ENCODE assay signal across 8 mouse cellular contexts in the genomic region with DNA sequence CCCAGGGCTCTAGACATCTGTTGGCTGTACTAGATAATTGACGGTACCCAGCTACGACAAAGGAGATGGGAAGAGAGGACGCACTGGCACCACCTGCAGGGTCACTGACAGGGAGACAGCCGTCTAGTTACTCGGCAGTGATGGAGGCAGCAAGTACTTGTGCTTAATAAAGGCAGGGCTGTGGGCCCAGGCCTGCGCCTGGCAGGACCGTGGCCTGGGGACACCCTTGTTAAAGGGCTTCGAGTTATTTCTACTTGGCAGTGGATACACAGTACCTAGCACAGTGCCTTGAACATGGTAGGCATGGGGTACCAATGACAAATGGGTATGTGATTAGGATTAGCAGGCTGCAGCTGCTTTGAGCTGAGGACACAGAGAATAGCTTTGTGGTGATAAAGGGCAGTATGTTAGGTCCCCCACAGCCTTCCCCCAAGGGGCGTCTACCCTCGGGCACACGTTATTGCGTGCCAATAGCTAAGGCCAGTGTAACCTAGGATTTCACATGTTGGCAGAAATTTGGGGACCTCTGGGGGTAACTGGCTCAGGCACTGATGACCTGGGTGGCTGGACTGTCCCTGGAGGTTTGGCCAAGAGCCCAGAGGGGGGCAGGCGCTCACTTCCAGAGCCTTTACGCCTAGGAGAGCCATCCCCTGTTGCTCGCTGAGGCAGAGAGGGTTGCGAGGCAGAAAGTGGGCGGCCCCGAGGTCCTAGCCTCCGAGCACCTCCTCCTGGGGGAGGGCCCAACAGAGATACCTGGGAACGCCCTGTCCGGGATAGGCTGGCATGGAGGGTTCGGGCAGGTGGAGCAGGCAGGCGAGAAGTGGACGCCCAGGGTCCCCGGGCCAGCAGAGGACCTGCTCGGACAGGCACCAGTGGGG. TPM values are rescaled to one million over a fixed set of nuclear protein-coding genes. Genes with fewer than 3 reads are reported as not detected.
DNase-seq lines count a peak whose midpoint lies in the region; ATAC-seq lines count a peak whose summit lies in the region.

No protein-coding gene starts in this region.

- H3K4me1 ChIP-seq in forebrain, embryonic 11.5 days (replicated peaks; ENCODE audit: control insufficient read depth, insufficient read depth, low read length): peaks cover 6% of the 10 kb centered on the region; the same call in 1 of the 2 replicates
- H3K4me1 ChIP-seq in forebrain, embryonic 15.5 days: no peaks in the 10 kb centered on the region
- peaks cover 4% of the 10 kb centered on the region for H3K4me1 ChIP-seq in embryonic facial prominence, embryonic 11.5 days (ENCODE audit: control insufficient read depth, insufficient read depth, low read length)
- H3K4me1 ChIP-seq in kidney, embryonic 15.5 days: peaks cover 11% of the 10 kb centered on the region

- H3K9ac ChIP-seq in forebrain, embryonic 11.5 days (ENCODE audit: low read length): no peak overlapping the region
- H3K9ac ChIP-seq in forebrain, embryonic 15.5 days (replicated peaks): no peak overlapping the region
- peak overlapping the region; percentile 18; the same call in 1 of the 2 replicates for H3K9ac ChIP-seq in embryonic facial prominence, embryonic 11.5 days (replicated peaks; ENCODE audit: low read length)
- H3K9ac ChIP-seq in kidney, embryonic 15.5 days: peak overlapping the region; percentile 29; the same call in 1 of the 2 replicates

- ATAC-seq in forebrain, embryonic 11.5 days (replicated peaks; ENCODE audit: low FRiP score): peak; percentile 28; the same call in 1 of the 2 replicates
- no peak for ATAC-seq in forebrain, embryonic 15.5 days (replicated peaks)
- ATAC-seq in embryonic facial prominence, embryonic 11.5 days (replicated peaks; ENCODE audit: insufficient number of reproducible peaks, low FRiP score, low TSS enrichment, low read depth): peak; percentile 72; the same call in 1 of the 2 replicates
- peak; percentile 90 for ATAC-seq in kidney, embryonic 15.5 days (replicated peaks; ENCODE audit: low FRiP score)

- H3K4me2 ChIP-seq in forebrain, embryonic 11.5 days (ENCODE audit: low read depth, low read length, severe bottlenecking): peak overlapping the region; percentile 32
- H3K4me2 ChIP-seq in forebrain, embryonic 15.5 days (replicated peaks): no peak overlapping the region
- H3K4me2 ChIP-seq in embryonic facial prominence, embryonic 11.5 days (ENCODE audit: low read depth, low read length): peak overlapping the region; percentile 57
- H3K4me2 ChIP-seq in kidney, embryonic 15.5 days: peak overlapping the region; percentile 82

- H3K27me3 ChIP-seq in forebrain, embryonic 11.5 days (ENCODE audit: control insufficient read depth, insufficient read depth, low read length): peaks cover 5% of the 10 kb centered on the region
- no peaks in the 10 kb centered on the region for H3K27me3 ChIP-seq in forebrain, embryonic 15.5 days
- H3K27me3 ChIP-seq in embryonic facial prominence, embryonic 11.5 days (ENCODE audit: control insufficient read depth, insufficient read depth, low read length): peaks cover 10% of the 10 kb centered on the region
- peaks cover 44% of the 10 kb centered on the region for H3K27me3 ChIP-seq in kidney, embryonic 15.5 days

- H3K27ac ChIP-seq in forebrain, embryonic 11.5 days (ENCODE audit: low read depth, low read length): no peak overlapping the region
- H3K27ac ChIP-seq in forebrain, embryonic 15.5 days (replicated peaks): no peak overlapping the region
- H3K27ac ChIP-seq in embryonic facial prominence, embryonic 11.5 days (replicated peaks; ENCODE audit: low read depth, low read length): no peak overlapping the region
- H3K27ac ChIP-seq in kidney, embryonic 15.5 days: no peak overlapping the region

- H3K4me3 ChIP-seq in forebrain, embryonic 11.5 days (ENCODE audit: low read depth, low read length): no peak overlapping the region
- no peak overlapping the region for H3K4me3 ChIP-seq in forebrain, embryonic 15.5 days
- H3K4me3 ChIP-seq in embryonic facial prominence, embryonic 11.5 days (ENCODE audit: low read depth, low read length): peak overlapping the region; percentile 15
- peak overlapping the region; percentile 41 for H3K4me3 ChIP-seq in kidney, embryonic 15.5 days (replicated peaks)

- no peak for DNase-seq in forebrain, embryonic 11.5 days (ENCODE audit: low spot score)
- DNase-seq in embryonic facial prominence, embryonic 11.5 days (ENCODE audit: low spot score): peak; percentile 37
- peak; percentile 35 for DNase-seq in lung, postnatal 10 days
- DNase-seq in frontal cortex, postnatal 36 days (ENCODE audit: low spot score in 2 of 2): no peak
- DNase-seq in ovary, adult 18-20 months (ENCODE audit: low spot score): no peak
- no peak for DNase-seq in thymus, adult 18-20 months

- 22% methylated on average over 26 of the region's 26 CpGs for WGBS in forebrain, embryonic 11.5 days
- 29% methylated on average over 26 of the region's 26 CpGs for WGBS in forebrain, embryonic 15.5 days
- 21% methylated on average over 26 of the region's 26 CpGs for WGBS in embryonic facial prominence, embryonic 11.5 days
- 23% methylated on average over 26 of the region's 26 CpGs for WGBS in kidney, embryonic 15.5 days

- H3K9me3 ChIP-seq in forebrain, embryonic 11.5 days (ENCODE audit: control insufficient read depth, low read length): no peaks in the 10 kb centered on the region
- no peaks in the 10 kb centered on the region for H3K9me3 ChIP-seq in forebrain, embryonic 15.5 days
- H3K9me3 ChIP-seq in embryonic facial prominence, embryonic 11.5 days (replicated peaks; ENCODE audit: control insufficient read depth, low read length): no peaks in the 10 kb centered on the region
- H3K9me3 ChIP-seq in kidney, embryonic 15.5 days (replicated peaks): no peaks in the 10 kb centered on the region

- no peaks in the 10 kb centered on the region for H3K36me3 ChIP-seq in forebrain, embryonic 11.5 days (ENCODE audit: control insufficient read depth, insufficient read depth, low read length)
- peaks cover 4% of the 10 kb centered on the region; the same call in 1 of the 2 replicates for H3K36me3 ChIP-seq in forebrain, embryonic 15.5 days
- H3K36me3 ChIP-seq in embryonic facial prominence, embryonic 11.5 days (replicated peaks; ENCODE audit: control insufficient read depth, insufficient read depth, low read depth, low read length): no peaks in the 10 kb centered on the region
- no peaks in the 10 kb centered on the region for H3K36me3 ChIP-seq in kidney, embryonic 15.5 days

RNA-seq across cellular contexts. Expression of gene Pklr, which starts 11.4 kb away (rescaled TPM):
- 2.1 and 2.8 TPM in 2 replicates for polyA plus RNA-seq in forebrain, embryonic 11.5 days (2014; fragmentation: Nextera tagmentation; extraction: Ambion mirVana)
- 0.06 and 0.10 TPM in 2 replicates for polyA plus RNA-seq in forebrain, embryonic 15.5 days (2015; fragmentation: Nextera tagmentation; extraction: Ambion mirVana)
- polyA plus RNA-seq in embryonic facial prominence, embryonic 11.5 days (2014; fragmentation: Nextera tagmentation; extraction: Ambion mirVana): 1.5 and 2.0 TPM in 2 replicates
- 2.3 and 5.5 TPM in 2 replicates for polyA plus RNA-seq in kidney, embryonic 15.5 days (2015; fragmentation: Nextera tagmentation; extraction: Ambion mirVana)

RNA-seq across cellular contexts. Expression of gene Hcn3, which starts 12.7 kb away (rescaled TPM):
- 6.3 and 6.7 TPM in 2 replicates for polyA plus RNA-seq in forebrain, embryonic 11.5 days (2014; fragmentation: Nextera tagmentation; extraction: Ambion mirVana)
- polyA plus RNA-seq in forebrain, embryonic 15.5 days (2015; fragmentation: Nextera tagmentation; extraction: Ambion mirVana): 30.1 and 34.3 TPM in 2 replicates
- polyA plus RNA-seq in embryonic facial prominence, embryonic 11.5 days (2014; fragmentation: Nextera tagmentation; extraction: Ambion mirVana): 1.2 and 2.4 TPM in 2 replicates
- polyA plus RNA-seq in kidney, embryonic 15.5 days (2015; fragmentation: Nextera tagmentation; extraction: Ambion mirVana): 1.6 and 3.1 TPM in 2 replicates

RNA-seq across cellular contexts. Expression of gene Clk2, which starts 17.3 kb away (rescaled TPM):
- 34.7 and 40.8 TPM in 2 replicates for polyA plus RNA-seq in forebrain, embryonic 11.5 days (2014; fragmentation: Nextera tagmentation; extraction: Ambion mirVana)
- 26.5 and 26.9 TPM in 2 replicates for polyA plus RNA-seq in forebrain, embryonic 15.5 days (2015; fragmentation: Nextera tagmentation; extraction: Ambion mirVana)
- polyA plus RNA-seq in embryonic facial prominence, embryonic 11.5 days (2014; fragmentation: Nextera tagmentation; extraction: Ambion mirVana): 28.2 and 28.5 TPM in 2 replicates
- polyA plus RNA-seq in kidney, embryonic 15.5 days (2015; fragmentation: Nextera tagmentation; extraction: Ambion mirVana): 28.4 and 32.0 TPM in 2 replicates

RNA-seq across cellular contexts. Expression of gene Scamp3, which starts 29.9 kb away (rescaled TPM):
- 92.5 and 107 TPM in 2 replicates for polyA plus RNA-seq in forebrain, embryonic 11.5 days (2014; fragmentation: Nextera tagmentation; extraction: Ambion mirVana)
- 116 and 120 TPM in 2 replicates for polyA plus RNA-seq in forebrain, embryonic 15.5 days (2015; fragmentation: Nextera tagmentation; extraction: Ambion mirVana)
- polyA plus RNA-seq in embryonic facial prominence, embryonic 11.5 days (2014; fragmentation: Nextera tagmentation; extraction: Ambion mirVana): 80.5 and 91.1 TPM in 2 replicates
- polyA plus RNA-seq in kidney, embryonic 15.5 days (2015; fragmentation: Nextera tagmentation; extraction: Ambion mirVana): 122 and 133 TPM in 2 replicates

RNA-seq across cellular contexts. Expression of gene Fam189b, which starts 35.6 kb away (rescaled TPM):
- polyA plus RNA-seq in forebrain, embryonic 11.5 days (2014; fragmentation: Nextera tagmentation; extraction: Ambion mirVana): 26.3 and 27.8 TPM in 2 replicates
- polyA plus RNA-seq in forebrain, embryonic 15.5 days (2015; fragmentation: Nextera tagmentation; extraction: Ambion mirVana): 22.3 and 24.6 TPM in 2 replicates
- 15.3 and 19.4 TPM in 2 replicates for polyA plus RNA-seq in embryonic facial prominence, embryonic 11.5 days (2014; fragmentation: Nextera tagmentation; extraction: Ambion mirVana)
- polyA plus RNA-seq in kidney, embryonic 15.5 days (2015; fragmentation: Nextera tagmentation; extraction: Ambion mirVana): 37.1 and 50.4 TPM in 2 replicates

Comparison
In these comparisons a context has a peak if more than half of its experiments do, and no peak if none do; other contexts are left out.
1. DNase-seq: peak in embryonic facial prominence, embryonic 11.5 days (single experiment) and lung, postnatal 10 days (single experiment); none in forebrain, embryonic 11.5 days (single experiment), frontal cortex, postnatal 36 days (0 of 2), ovary, adult 18-20 months (single experiment) and thymus, adult 18-20 months (0 of 2).
2. H3K4me3 ChIP-seq: peak in embryonic facial prominence, embryonic 11.5 days (single experiment) and kidney, embryonic 15.5 days (single experiment); none in forebrain, embryonic 11.5 days (single experiment) and forebrain, embryonic 15.5 days (single experiment).
3. H3K9ac ChIP-seq: peak in embryonic facial prominence, embryonic 11.5 days (single experiment) and kidney, embryonic 15.5 days (single experiment); none in forebrain, embryonic 11.5 days (single experiment) and forebrain, embryonic 15.5 days (single experiment).